18 mouse cellular contexts compared by ENCODE assay signal in genomic region chr16:10033416-10033979, GRCm38 (mm10). TPM values are rescaled to one million over a fixed set of nuclear protein-coding genes. Genes with fewer than 3 reads are reported as not detected.
A peak's percentile ranks its signal among the peaks of the same experiment; 100 is the strongest.
DNase-seq lines count a peak whose midpoint lies in the region; ATAC-seq lines count a peak whose summit lies in the region.
"Had no signal": no experiment of that assay in that cellular context is flagged by ENCODE, and none has a peak within 500 bp of the region (broad histone marks: within the 10 kb centered on the region; RNA-seq: fewer than 3 reads in every experiment).

No protein-coding gene starts in this region.

- intact Hi-C loops in left cerebral cortex, postnatal 36 days (cut with DNase I): no loop called here

- no peak overlapping the region for H3K4me3 ChIP-seq in forebrain, embryonic 15.5 days
- H3K4me3 ChIP-seq: limb, embryonic 10.5 days; liver, embryonic 13.5 days; midbrain, embryonic 10.5 days had no signal

- H3K4me2 ChIP-seq in forebrain, embryonic 15.5 days (replicated peaks): no peak overlapping the region
- H3K4me2 ChIP-seq: liver, embryonic 13.5 days had no signal

- DNase-seq in testis, postnatal 10 days (ENCODE audit: low spot score): peak; percentile 39
- no peak for DNase-seq in testis, postnatal 14 days (ENCODE audit: low spot score)
- peak; percentile 26 to 41 for DNase-seq in frontal cortex, postnatal 25 days (ENCODE audit: low spot score in 2 of 2)
- peak; percentile 66 to 76 for DNase-seq in left cerebral cortex, postnatal 36 days (ENCODE audit: low spot score in 2 of 2)
- DNase-seq in cerebellum, postnatal 36 days: no peak
- no peak for DNase-seq in cerebellum, postnatal 10 days
- DNase-seq: cerebellum, adult 8-10 months; heart, adult 18-20 months; heart, postnatal 10 days; kidney, adult 9 months; liver, embryonic 13.5 days; lung, postnatal 10 days; spleen, adult 18-20 months had no signal

- H3K9ac ChIP-seq in forebrain, embryonic 15.5 days (replicated peaks): no peak overlapping the region
- H3K9ac ChIP-seq: liver, embryonic 13.5 days had no signal

- no peak overlapping the region for H3K27ac ChIP-seq in forebrain, embryonic 15.5 days (replicated peaks)
- H3K27ac ChIP-seq: limb, embryonic 10.5 days; liver, embryonic 13.5 days; midbrain, embryonic 10.5 days had no signal

- no peaks in the 10 kb centered on the region for H3K27me3 ChIP-seq in forebrain, embryonic 15.5 days
- H3K27me3 ChIP-seq: CH12.LX; liver, embryonic 13.5 days had no signal

- no peaks in the 10 kb centered on the region for H3K9me3 ChIP-seq in forebrain, embryonic 15.5 days
- H3K9me3 ChIP-seq: limb, embryonic 10.5 days; liver, embryonic 13.5 days; midbrain, embryonic 10.5 days had no signal

- no peaks in the 10 kb centered on the region for H3K36me3 ChIP-seq in forebrain, embryonic 15.5 days
- H3K36me3 ChIP-seq: limb, embryonic 10.5 days; liver, embryonic 13.5 days; midbrain, embryonic 10.5 days had no signal

- ATAC-seq in forebrain, embryonic 15.5 days (replicated peaks): no peak
- ATAC-seq: hindbrain, embryonic 16.5 days had no signal

- H3K4me1 ChIP-seq in forebrain, embryonic 15.5 days: no peaks in the 10 kb centered on the region
- H3K4me1 ChIP-seq: limb, embryonic 10.5 days; liver, embryonic 13.5 days; midbrain, embryonic 10.5 days had no signal

- WGBS in forebrain, embryonic 15.5 days: 89% methylated on average over 4 of the region's 4 CpGs

RNA-seq across cellular contexts. Expression of gene Grin2a, which starts 38.1 kb away (rescaled TPM):
- 100 to 1,000 TPM; 242 to 256 TPM for total RNA-seq in left cerebral cortex, postnatal 36 days (2021)
- 2.2 TPM in 2 replicates for polyA plus RNA-seq in forebrain, embryonic 15.5 days (2015; fragmentation: Nextera tagmentation; extraction: Ambion mirVana)
- total RNA-seq: CH12.LX had no signal

Comparison
In these comparisons a context has a peak if more than half of its experiments do, and no peak if none do; other contexts are left out.
1. DNase-seq: peak in testis, postnatal 10 days (single experiment), frontal cortex, postnatal 25 days (2 of 2) and left cerebral cortex, postnatal 36 days (2 of 2); none in testis, postnatal 14 days (single experiment), cerebellum, postnatal 36 days (0 of 2) and cerebellum, postnatal 10 days (0 of 2).